Comparison of ENCODE assay signal across 35 mouse cellular contexts in genomic region chr5:116036465-116036864, GRCm38 (mm10). TPM values are rescaled to one million over a fixed set of nuclear protein-coding genes. Genes with fewer than 3 reads are reported as not detected.
A peak's percentile ranks its signal among the peaks of the same experiment; 100 is the strongest.
DNase-seq lines count a peak whose midpoint lies in the region; ATAC-seq lines count a peak whose summit lies in the region.
"Had no signal": no experiment of that assay in that cellular context is flagged by ENCODE, and none has a peak within 500 bp of the region (broad histone marks: within the 10 kb centered on the region; RNA-seq: fewer than 3 reads in every experiment).

No protein-coding gene starts in this region.

- ATAC-seq in midbrain, embryonic 11.5 days (ENCODE audit: low FRiP score): no peak
- no peak for ATAC-seq in neural tube, embryonic 15.5 days (ENCODE audit: low FRiP score)
- ATAC-seq in erythroid progenitor cell, adult 5-6 weeks (replicated peaks; ENCODE audit: low FRiP score, poor library complexity, severe bottlenecking): no peak
- ATAC-seq: CD4-positive, CD25-positive, alpha-beta regulatory T cell, adult 4 months; forebrain, embryonic 15.5 days; inflammation-experienced regulatory T-cells, adult 6 months; midbrain, embryonic 13.5 days had no signal

- no peak overlapping the region for H3K4me2 ChIP-seq in midbrain, embryonic 11.5 days
- no peak overlapping the region for H3K4me2 ChIP-seq in neural tube, embryonic 15.5 days
- H3K4me2 ChIP-seq: forebrain, embryonic 15.5 days; heart, embryonic 15.5 days; hindbrain, embryonic 13.5 days; liver, embryonic 11.5 days; lung, embryonic 15.5 days; midbrain, embryonic 13.5 days had no signal

- no peak overlapping the region for H3K9ac ChIP-seq in midbrain, embryonic 11.5 days (ENCODE audit: low read length)
- no peak overlapping the region for H3K9ac ChIP-seq in neural tube, embryonic 15.5 days (replicated peaks)
- H3K9ac ChIP-seq: forebrain, embryonic 15.5 days; heart, embryonic 15.5 days; hindbrain, embryonic 13.5 days; lung, embryonic 15.5 days; midbrain, embryonic 13.5 days had no signal

- H3K36me3 ChIP-seq in midbrain, embryonic 10.5 days: no peaks in the 10 kb centered on the region
- H3K36me3 ChIP-seq in midbrain, embryonic 11.5 days (ENCODE audit: control insufficient read depth, insufficient read depth, low read length): no peaks in the 10 kb centered on the region
- H3K36me3 ChIP-seq in limb, embryonic 10.5 days: no peaks in the 10 kb centered on the region
- H3K36me3 ChIP-seq in neural tube, embryonic 15.5 days: no peaks in the 10 kb centered on the region
- H3K36me3 ChIP-seq: forebrain, embryonic 10.5 days; forebrain, embryonic 15.5 days; heart, embryonic 15.5 days; hindbrain, embryonic 13.5 days; lung, embryonic 15.5 days; midbrain, embryonic 13.5 days had no signal

- no peak for DNase-seq in midbrain, embryonic 10.5 days (ENCODE audit: low spot score)
- no peak for DNase-seq in midbrain, embryonic 11.5 days (ENCODE audit: low spot score, missing footprints)
- DNase-seq in gastrocnemius, adult 8-10 months (ENCODE audit: low spot score in 2 of 2): peak; percentile 65 to 83
- peak; percentile 29 for DNase-seq in limb, embryonic 10.5 days (ENCODE audit: low spot score)
- DNase-seq in cerebellum, adult 8-10 months: no peak
- DNase-seq in spleen, postnatal 10 days (ENCODE audit: low spot score in 2 of 2): no peak
- DNase-seq: adrenal gland, postnatal 25 days; cerebellum, adult 18-20 months; cerebellum, postnatal 25 days; kidney, adult 11 months; kidney, postnatal 14 days; right cerebral cortex, adult 18-20 months; thymus, adult 2 months; thymus, postnatal 4 days had no signal

- WGBS in midbrain, embryonic 10.5 days: 59% methylated on average over 16 of the region's 16 CpGs
- 55% methylated on average over 16 of the region's 16 CpGs for WGBS in midbrain, embryonic 11.5 days
- 71% methylated on average over 16 of the region's 16 CpGs for WGBS in limb, embryonic 10.5 days
- WGBS in neural tube, embryonic 15.5 days: 57% methylated on average over 16 of the region's 16 CpGs

- H3K4me3 ChIP-seq in midbrain, embryonic 10.5 days: no peak overlapping the region
- H3K4me3 ChIP-seq in midbrain, embryonic 11.5 days (ENCODE audit: low read depth, low read length): no peak overlapping the region
- no peak overlapping the region for H3K4me3 ChIP-seq in limb, embryonic 10.5 days
- H3K4me3 ChIP-seq in neural tube, embryonic 15.5 days (replicated peaks): no peak overlapping the region
- H3K4me3 ChIP-seq: forebrain, embryonic 10.5 days; forebrain, embryonic 15.5 days; heart, embryonic 15.5 days; hindbrain, embryonic 13.5 days; lung, embryonic 15.5 days; midbrain, embryonic 13.5 days had no signal

- peak overlapping the region; percentile 13; the same call in 1 of the 2 replicates for H3K27ac ChIP-seq in midbrain, embryonic 10.5 days (replicated peaks)
- no peak overlapping the region for H3K27ac ChIP-seq in midbrain, embryonic 11.5 days (ENCODE audit: low read depth, low read length)
- no peak overlapping the region for H3K27ac ChIP-seq in limb, embryonic 10.5 days
- peak overlapping the region; percentile 33; the same call in 1 of the 2 replicates for H3K27ac ChIP-seq in neural tube, embryonic 15.5 days (replicated peaks)
- H3K27ac ChIP-seq: forebrain, embryonic 10.5 days; forebrain, embryonic 15.5 days; heart, embryonic 15.5 days; hindbrain, embryonic 13.5 days; lung, embryonic 15.5 days; midbrain, embryonic 13.5 days had no signal

- peaks cover 26% of the 10 kb centered on the region for H3K4me1 ChIP-seq in midbrain, embryonic 10.5 days
- peaks cover 4% of the 10 kb centered on the region; the same call in 1 of the 2 replicates for H3K4me1 ChIP-seq in midbrain, embryonic 11.5 days (ENCODE audit: control insufficient read depth, insufficient read depth, low read length)
- H3K4me1 ChIP-seq in limb, embryonic 10.5 days: no peaks in the 10 kb centered on the region
- H3K4me1 ChIP-seq in neural tube, embryonic 15.5 days: peaks cover 3% of the 10 kb centered on the region; the same call in 1 of the 2 replicates
- H3K4me1 ChIP-seq: forebrain, embryonic 15.5 days; heart, embryonic 15.5 days; lung, embryonic 15.5 days had no signal

- no peaks in the 10 kb centered on the region for H3K9me3 ChIP-seq in midbrain, embryonic 10.5 days (replicated peaks)
- H3K9me3 ChIP-seq in midbrain, embryonic 11.5 days (ENCODE audit: control insufficient read depth, low read length): no peaks in the 10 kb centered on the region
- no peaks in the 10 kb centered on the region for H3K9me3 ChIP-seq in limb, embryonic 10.5 days (replicated peaks)
- no peaks in the 10 kb centered on the region for H3K9me3 ChIP-seq in neural tube, embryonic 15.5 days (replicated peaks)
- H3K9me3 ChIP-seq: forebrain, embryonic 10.5 days; forebrain, embryonic 15.5 days; heart, embryonic 15.5 days; hindbrain, embryonic 13.5 days; lung, embryonic 15.5 days; midbrain, embryonic 13.5 days had no signal

- peaks cover 9% of the 10 kb centered on the region; the same call in 1 of the 2 replicates for H3K27me3 ChIP-seq in midbrain, embryonic 10.5 days (ENCODE audit: low read depth, poor library complexity, severe bottlenecking)
- no peaks in the 10 kb centered on the region for H3K27me3 ChIP-seq in midbrain, embryonic 11.5 days (ENCODE audit: control insufficient read depth, insufficient read depth, low read length)
- peaks cover 18% of the 10 kb centered on the region; the same call in 1 of the 2 replicates for H3K27me3 ChIP-seq in limb, embryonic 10.5 days (ENCODE audit: low read depth, poor library complexity, severe bottlenecking)
- H3K27me3 ChIP-seq in neural tube, embryonic 15.5 days (replicated peaks): no peaks in the 10 kb centered on the region
- H3K27me3 ChIP-seq: forebrain, embryonic 15.5 days; midbrain, embryonic 13.5 days had no signal

RNA-seq across cellular contexts. Expression of gene Prkab1, which starts 12.2 kb away (rescaled TPM):
- 66.7 and 72.6 TPM in 2 replicates for polyA plus RNA-seq in midbrain, embryonic 10.5 days (2016; fragmentation: Nextera tagmentation; extraction: Ambion mirVana)
- polyA plus RNA-seq in midbrain, embryonic 11.5 days (2014; fragmentation: Nextera tagmentation; extraction: Ambion mirVana): 48.4 and 55.4 TPM in 2 replicates
- 10 to 100 TPM in 3 of 4 experiments, 1 to 10 TPM in 1; 9.8 to 11.3 (median 10.7) TPM for total RNA-seq in gastrocnemius, adult 8-10 months (2022)
- 84.0 and 84.8 TPM in 2 replicates for polyA plus RNA-seq in limb, embryonic 10.5 days (2016; fragmentation: Nextera tagmentation; extraction: Ambion mirVana)
- 50.1 and 53.6 TPM in 2 replicates for polyA plus RNA-seq in neural tube, embryonic 15.5 days (2015; fragmentation: Nextera tagmentation; extraction: Ambion mirVana)
- 152 and 176 TPM in 2 replicates for total RNA-seq in erythroid progenitor cell, adult 5-6 weeks (2015; ENCODE audit: low replicate concordance)
- total RNA-seq in erythroid progenitor cell, adult 5-6 weeks (2017; ENCODE audit: low replicate concordance): 73.6 and 102 TPM in 2 replicates

RNA-seq across cellular contexts. Expression of gene Tmem233, which starts 46.6 kb away (rescaled TPM):
- polyA plus RNA-seq in midbrain, embryonic 10.5 days (2016; fragmentation: Nextera tagmentation; extraction: Ambion mirVana): not detected in 2 replicates
- polyA plus RNA-seq in midbrain, embryonic 11.5 days (2014; fragmentation: Nextera tagmentation; extraction: Ambion mirVana): not detected in 2 replicates
- total RNA-seq in gastrocnemius, adult 8-10 months (2022): 100 to 1,000 TPM; 165 to 183 (median 166) TPM
- not detected in 2 replicates for polyA plus RNA-seq in limb, embryonic 10.5 days (2016; fragmentation: Nextera tagmentation; extraction: Ambion mirVana)
- 0.10 TPM in 1 of 2 replicates, not detected in the other for polyA plus RNA-seq in neural tube, embryonic 15.5 days (2015; fragmentation: Nextera tagmentation; extraction: Ambion mirVana)
- not detected in 2 replicates for total RNA-seq in erythroid progenitor cell, adult 5-6 weeks (2015; ENCODE audit: low replicate concordance)
- total RNA-seq in erythroid progenitor cell, adult 5-6 weeks (2017; ENCODE audit: low replicate concordance): not detected in 2 replicates
- total RNA-seq: adrenal gland, adult 18-20 months; adrenal gland, postnatal 25 days; heart, postnatal 25 days; layer of hippocampus, postnatal 10 days; left cerebral cortex, postnatal 36 days; megakaryocyte, adult 5-6 weeks had no signal
- polyA plus RNA-seq: CD4-positive, CD25-positive, alpha-beta regulatory T cell, adult 4 months; embryonic facial prominence, embryonic 11.5 days; forebrain, embryonic 10.5 days; forebrain, embryonic 15.5 days; gonadal fat pad, adult 2 months; heart, embryonic 15.5 days; hindbrain, embryonic 13.5 days; inflammation-experienced regulatory T-cells, adult 6 months; kidney, embryonic 14.5 days; liver, embryonic 11.5 days; liver, embryonic 16.5 days; midbrain, embryonic 13.5 days; spleen, adult 2 months; thymus, adult 2 months had no signal

Comparison
In these comparisons a context has a peak if more than half of its experiments do, and no peak if none do; other contexts are left out.
1. H3K27ac ChIP-seq: peak in midbrain, embryonic 10.5 days (single experiment) and neural tube, embryonic 15.5 days (single experiment); none in midbrain, embryonic 11.5 days (single experiment) and limb, embryonic 10.5 days (single experiment).
2. DNase-seq: peak in gastrocnemius, adult 8-10 months (2 of 2) and limb, embryonic 10.5 days (single experiment); none in midbrain, embryonic 10.5 days (single experiment), midbrain, embryonic 11.5 days (single experiment), cerebellum, adult 8-10 months (single experiment) and spleen, postnatal 10 days (0 of 2).